Comparison of ENCODE assay signal across 9 mouse cellular contexts in the genomic region with DNA sequence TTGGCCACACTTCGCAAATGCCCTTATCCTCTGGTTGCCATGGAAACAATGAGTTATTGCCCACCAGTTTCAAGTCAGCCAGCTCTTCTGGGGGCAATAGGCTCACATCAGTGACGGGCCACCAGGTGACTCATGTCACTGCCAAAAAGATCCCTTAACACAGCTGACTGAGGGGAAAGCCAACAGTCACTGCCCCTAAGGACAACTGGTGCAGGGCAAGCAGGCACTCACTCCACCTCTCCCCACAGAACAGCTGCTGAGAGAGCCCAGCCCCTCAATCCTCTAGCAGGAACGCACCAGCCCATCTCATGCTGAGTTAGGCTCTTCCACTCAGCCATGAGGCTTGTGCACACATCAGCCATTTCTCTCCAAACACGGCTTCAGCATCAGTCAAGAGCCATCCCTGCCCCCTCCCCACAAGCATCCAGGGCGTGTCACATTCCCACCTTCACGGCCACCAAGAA.
DNase-seq lines count a peak whose midpoint lies in the region; ATAC-seq and TF ChIP-seq lines count a peak whose summit lies in the region.
"Had no signal": no experiment of that assay in that cellular context is flagged by ENCODE, and none has a peak within 500 bp of the region (broad histone marks: within the 10 kb centered on the region; RNA-seq: fewer than 3 reads in every experiment).

No protein-coding gene starts in this region.

- no peaks in the 10 kb centered on the region for H3K36me3 ChIP-seq in erythroblast, embryonic 14.5 days (ENCODE audit: control insufficient read depth)
- H3K36me3 ChIP-seq in embryonic facial prominence, embryonic 10.5 days (replicated peaks) = no peaks in the 10 kb centered on the region
- no peaks in the 10 kb centered on the region for H3K36me3 ChIP-seq in intestine, embryonic 14.5 days (ENCODE audit: control insufficient read depth, insufficient read depth, low read length)
- H3K36me3 ChIP-seq in midbrain, postnatal 0 days (ENCODE audit: insufficient read depth, low read length) = no peaks in the 10 kb centered on the region
- H3K36me3 ChIP-seq: G1E had no signal

- peaks cover 11% of the 10 kb centered on the region for H3K4me1 ChIP-seq in erythroblast, embryonic 14.5 days (ENCODE audit: control insufficient read depth)
- H3K4me1 ChIP-seq in embryonic facial prominence, embryonic 10.5 days = peaks cover 54% of the 10 kb centered on the region
- peaks cover 56% of the 10 kb centered on the region for H3K4me1 ChIP-seq in intestine, embryonic 14.5 days (replicated peaks; ENCODE audit: control insufficient read depth, insufficient read depth, low read length)
- peaks cover 31% of the 10 kb centered on the region for H3K4me1 ChIP-seq in midbrain, postnatal 0 days (ENCODE audit: insufficient read depth, low read length)

- no peaks in the 10 kb centered on the region for H3K9me3 ChIP-seq in erythroblast, embryonic 14.5 days (ENCODE audit: control insufficient read depth, low read length)
- H3K9me3 ChIP-seq in embryonic facial prominence, embryonic 10.5 days = no peaks in the 10 kb centered on the region
- H3K9me3 ChIP-seq in intestine, embryonic 14.5 days (ENCODE audit: control insufficient read depth, low read length) = no peaks in the 10 kb centered on the region
- H3K9me3 ChIP-seq in midbrain, postnatal 0 days (ENCODE audit: low read length) = no peaks in the 10 kb centered on the region
- H3K9me3 ChIP-seq: G1E had no signal

- peak overlapping the region; percentile 86 for H3K9ac ChIP-seq in intestine, embryonic 14.5 days (ENCODE audit: low read length)
- H3K9ac ChIP-seq in midbrain, postnatal 0 days (replicated peaks; ENCODE audit: low read length, poor library complexity, severe bottlenecking) = peak overlapping the region; percentile 83

- H3K4me3 ChIP-seq in erythroblast, embryonic 14.5 days (replicated peaks) = peak overlapping the region; percentile 52
- H3K4me3 ChIP-seq in embryonic facial prominence, embryonic 10.5 days = peak overlapping the region; percentile 80
- peak overlapping the region; percentile 67 for H3K4me3 ChIP-seq in intestine, embryonic 14.5 days (ENCODE audit: low read depth, low read length)
- H3K4me3 ChIP-seq in midbrain, postnatal 0 days (ENCODE audit: low read depth, low read length) = peak overlapping the region; percentile 54

- peak overlapping the region; percentile 82 for H3K4me2 ChIP-seq in intestine, embryonic 14.5 days (ENCODE audit: low read length)
- peak overlapping the region; percentile 80 for H3K4me2 ChIP-seq in midbrain, postnatal 0 days (ENCODE audit: low read depth, low read length, poor library complexity, severe bottlenecking)

- 8% methylated on average over 6 of the region's 6 CpGs for WGBS in embryonic facial prominence, embryonic 10.5 days
- 3% methylated on average over 6 of the region's 6 CpGs for WGBS in intestine, embryonic 14.5 days
- 4% methylated on average over 6 of the region's 6 CpGs for WGBS in midbrain, postnatal 0 days

- peak overlapping the region; percentile 93 for H3K27ac ChIP-seq in embryonic facial prominence, embryonic 10.5 days (replicated peaks)
- peak overlapping the region; percentile 97 for H3K27ac ChIP-seq in intestine, embryonic 14.5 days (ENCODE audit: low read depth)
- H3K27ac ChIP-seq in midbrain, postnatal 0 days (ENCODE audit: low read depth, low read length) = peak overlapping the region; percentile 94

- DNase-seq in 416B (ENCODE audit: low read depth) = peak; percentile 53
- DNase-seq in embryonic facial prominence, embryonic 10.5 days (ENCODE audit: low spot score) = peak; percentile 48
- peak; percentile 76 for DNase-seq in intestine, embryonic 14.5 days (ENCODE audit: low spot score)
- peak; percentile 60 for DNase-seq in midbrain, postnatal 0 days (ENCODE audit: low spot score)
- no peak for DNase-seq in layer of hippocampus, postnatal 25 days (ENCODE audit: extremely low spot score in 1 of 2, low spot score in 1 of 2)
- DNase-seq in spleen, postnatal 10 days (ENCODE audit: low spot score in 2 of 2) = no peak

- ATAC-seq in erythroblast, adult 5-6 weeks (replicated peaks; ENCODE audit: low FRiP score, poor library complexity, severe bottlenecking) = no peak
- peak; percentile 10; the same call in 1 of the 2 replicates for ATAC-seq in intestine, embryonic 14.5 days (replicated peaks; ENCODE audit: low FRiP score, low TSS enrichment, low read depth)
- peak; percentile 24 for ATAC-seq in midbrain, postnatal 0 days (ENCODE audit: low FRiP score)

- H3K27me3 ChIP-seq in erythroblast, embryonic 14.5 days (ENCODE audit: control insufficient read depth) = peaks cover 31% of the 10 kb centered on the region
- no peaks in the 10 kb centered on the region for H3K27me3 ChIP-seq in embryonic facial prominence, embryonic 10.5 days (replicated peaks; ENCODE audit: low read depth, poor library complexity, severe bottlenecking)
- no peaks in the 10 kb centered on the region for H3K27me3 ChIP-seq in intestine, embryonic 14.5 days (replicated peaks; ENCODE audit: control insufficient read depth, insufficient read depth, low read length)
- no peaks in the 10 kb centered on the region for H3K27me3 ChIP-seq in midbrain, postnatal 0 days (ENCODE audit: insufficient read depth, low read length)

- TF ChIP-seq CTCF in midbrain, postnatal 0 days (IDR thresholded peaks at IDR 0.05) = no peak

Comparison
In these comparisons a context has a peak if more than half of its experiments do, and no peak if none do; other contexts are left out.
1. DNase-seq: peak in 416B (single experiment), embryonic facial prominence, embryonic 10.5 days (single experiment), intestine, embryonic 14.5 days (single experiment) and midbrain, postnatal 0 days (single experiment); none in layer of hippocampus, postnatal 25 days (0 of 2) and spleen, postnatal 10 days (0 of 2).
2. Peak in every context shown above with its lines, with median percentiles within 50 percentile points of each other: H3K4me3 ChIP-seq and H3K27ac ChIP-seq.